Mouse (Mus musculus): ENCODE measurements around the gene Dnajc22.
A peak's percentile ranks its signal among the peaks of the same experiment; 100 is the strongest.

Gene Dnajc22

GRCm38 (mm10) chr15:99087253-99088075 lies 5.5 kb upstream of the Dnajc22 start, which contains the start of gene C1ql4:
Gene C1ql4 (minus strand): TSS chr15:99087817.
- peak; percentile 79 for DNase-seq (ENCODE audit: low spot score)

GRCm38 (mm10) chr15:99088292-99088691 lies 4.7 kb upstream of the Dnajc22 start:
- DNase-seq (ENCODE audit: low spot score), result peak; percentile 93

- DNase-seq (ENCODE audit: low spot score), result peak; percentile 66
Observed at GRCm38 (mm10) chr15:99089069-99089468, 3.9 kb upstream of the Dnajc22 start.

- peak; percentile 64 for DNase-seq (ENCODE audit: low spot score)
Observed at GRCm38 (mm10) chr15:99093291-99094258, 605 bp downstream of the Dnajc22 start.

- DNase-seq (ENCODE audit: low spot score), result no peak
Observed at GRCm38 (mm10) chr15:99094631-99095270, 1.8 kb downstream of the Dnajc22 start.

- no peak for DNase-seq (ENCODE audit: low spot score)
Observed at GRCm38 (mm10) chr15:99095356-99095755, 2.4 kb downstream of the Dnajc22 start.

GRCm38 (mm10) chr15:99096061-99096793 lies 3.3 kb downstream of the Dnajc22 start:
- DNase-seq (ENCODE audit: low spot score), result no peak

- peak; percentile 62 for DNase-seq (ENCODE audit: low spot score)
Observed at GRCm38 (mm10) chr15:99096831-99097500, 4.0 kb downstream of the Dnajc22 start.

- no peak for DNase-seq (ENCODE audit: low spot score)
Observed at GRCm38 (mm10) chr15:99097840-99098492, 5.0 kb downstream of the Dnajc22 start.

- DNase-seq (ENCODE audit: low spot score), result no peak
Observed at GRCm38 (mm10) chr15:99098493-99098861, 5.5 kb downstream of the Dnajc22 start.

- peak; percentile 80 for DNase-seq (ENCODE audit: low spot score)
Observed at GRCm38 (mm10) chr15:99099139-99099556, 6.2 kb downstream of the Dnajc22 start.

GRCm38 (mm10) chr15:99099984-99100383 lies 7.0 kb downstream of the Dnajc22 start:
- DNase-seq (ENCODE audit: low spot score), result no peak

GRCm38 (mm10) chr15:99105238-99105637 lies 12.3 kb downstream of the Dnajc22 start:
- DNase-seq (ENCODE audit: low spot score), result no peak

GRCm38 (mm10) chr15:99107866-99108265 lies 14.9 kb downstream of the Dnajc22 start:
- DNase-seq (ENCODE audit: low spot score), result no peak

- DNase-seq (ENCODE audit: low spot score), result no peak
Observed at GRCm38 (mm10) chr15:99111139-99111538, 18.2 kb downstream of the Dnajc22 start.

- DNase-seq (ENCODE audit: low spot score), result no peak
Observed at GRCm38 (mm10) chr15:99111809-99112208, 18.8 kb downstream of the Dnajc22 start.

GRCm38 (mm10) chr15:99112843-99113395 lies 19.9 kb downstream of the Dnajc22 start:
- no peak for DNase-seq (ENCODE audit: low spot score)

GRCm38 (mm10) chr15:99113396-99113975 lies 20.5 kb downstream of the Dnajc22 start:
- peak; percentile 61 for DNase-seq (ENCODE audit: low spot score)

GRCm38 (mm10) chr15:99114312-99115064 lies 21.5 kb downstream of the Dnajc22 start:
- DNase-seq (ENCODE audit: low spot score), result no peak

All from testis, postnatal 10 days (tissue).